Mouse (Mus musculus) stomach, postnatal 0 days (tissue): ENCODE measurements around the gene Ptcra.

ENCODE experiments used
- CTCF ChIP-seq: IDR thresholded peaks from 2 replicates; pipeline ENCODE4 v1.5.1; 2016; ENCODE audit warnings: antibody characterized with exemption, low read depth, mild to moderate bottlenecking, moderate library complexity
- EP300 ChIP-seq: optimal IDR thresholded peaks from 2 replicates; pipeline ENCODE3; 2016; ENCODE audit warnings: antibody characterized with exemption

- TF ChIP-seq CTCF = no peak
- TF ChIP-seq EP300 = no peak
Observed at GRCm38 (mm10) chr17:46776087-46776486, 12.6 kb upstream of the Ptcra start.
